Mouse (Mus musculus) erythroblast, embryonic 14.5 days (primary cell): ENCODE results near the gene Aff3.

ENCODE experiments used
- GATA1 ChIP-seq: IDR thresholded peaks from 2 replicates; pipeline ENCODE4 v1.6.1; 2012; ENCODE audit warnings: low read length, inconsistent platforms, mixed read lengths
- TAL1 ChIP-seq: IDR thresholded peaks from 3 replicates; pipeline ENCODE4 v1.6.1; 2012; ENCODE audit warnings: low read length, inconsistent platforms, mixed read lengths

DNA sequence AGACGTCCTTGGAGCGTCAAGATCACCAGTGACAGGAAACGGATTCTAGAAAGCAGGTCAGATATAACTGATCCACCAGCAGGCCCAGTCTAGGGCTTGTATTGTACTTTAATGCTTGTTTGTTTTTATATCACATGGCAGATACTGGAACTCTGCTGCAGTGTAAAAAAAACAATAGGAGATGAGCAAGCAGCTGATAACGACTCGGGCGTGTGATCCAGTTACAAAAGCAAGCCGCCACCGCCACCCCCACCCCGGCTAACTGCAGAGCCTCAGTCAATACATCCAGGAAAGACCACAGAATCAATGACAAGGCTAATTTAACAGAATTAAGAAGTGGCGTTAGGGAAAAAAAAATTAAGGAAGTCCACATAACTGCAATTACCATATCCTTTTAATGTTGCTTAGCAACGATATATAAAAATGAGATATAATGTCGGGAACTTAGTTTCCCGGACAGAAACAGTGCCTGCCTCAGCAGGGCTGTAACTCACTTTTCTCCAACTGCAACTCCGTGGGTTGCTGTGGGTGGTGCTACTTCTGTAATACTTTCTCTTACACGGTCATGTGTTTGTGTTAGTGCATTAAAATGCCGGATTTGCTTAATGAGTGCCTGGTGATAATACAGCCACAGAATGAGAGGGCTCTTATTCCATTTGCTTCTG is 280.2 kb downstream of the Aff3 start:
- TF ChIP-seq TAL1, result no peak
- TF ChIP-seq GATA1, result no peak
